Mouse (Mus musculus) hematopoietic stem cell, adult 5-6 weeks (primary cell): ENCODE measurements around the gene Pde4d. TPM values are rescaled to one million over a fixed set of nuclear protein-coding genes. Genes with fewer than 3 reads are reported as not detected.

Experiments
- ATAC-seq, 2 experiments: fragments of 125-278 bp in 1 of 2; replicated peaks in 1 of 2; 2 replicates each; pipeline ENCODE4 v1.8.0; 2016 to 2017; ENCODE audit warnings: inconsistent platforms in 2 of 2, mild to moderate bottlenecking in 2 of 2, moderate number of reproducible peaks in 2 of 2, low read depth in 1 of 2, moderate TSS enrichment in 1 of 2; ENCODE audit not compliant: low FRiP score in 2 of 2, poor library complexity in 2 of 2, severe bottlenecking in 2 of 2, insufficient read depth in 1 of 2, low TSS enrichment in 1 of 2
- total RNA-seq: library from RNA; stranded (forward); fragments of 172-1452, 232-1000 nt; gene quantifications from 2 replicates; pipeline ENCODE4 v1.2.3, GENCODE M21; 2017

The Pde4d gene
- total RNA-seq, 1 experiment from 2014 or later = 29.6 TPM

- no peak for ATAC-seq
Observed at GRCm38 (mm10) chr13:109380149-109380548, 930.4 kb downstream of the Pde4d start.

- no peak; a peak in 1 of 4 replicates for ATAC-seq
Observed at GRCm38 (mm10) chr13:109388626-109389220, 939.0 kb downstream of the Pde4d start.

GRCm38 (mm10) chr13:109402396-109402795 lies 952.6 kb downstream of the Pde4d start:
- ATAC-seq = no peak

GRCm38 (mm10) chr13:109402936-109403335 lies 953.2 kb downstream of the Pde4d start:
- ATAC-seq = no peak

- ATAC-seq = no peak
Observed at GRCm38 (mm10) chr13:109406341-109406740, 956.6 kb downstream of the Pde4d start.

GRCm38 (mm10) chr13:109407371-109407770 lies 957.6 kb downstream of the Pde4d start:
- ATAC-seq = no peak

GRCm38 (mm10) chr13:109420426-109420825 lies 970.7 kb downstream of the Pde4d start:
- ATAC-seq = no peak

GRCm38 (mm10) chr13:109424906-109425305 lies 975.2 kb downstream of the Pde4d start:
- no peak for ATAC-seq

GRCm38 (mm10) chr13:109425548-109425947 lies 975.8 kb downstream of the Pde4d start:
- no peak for ATAC-seq

GRCm38 (mm10) chr13:109426058-109426457 lies 976.3 kb downstream of the Pde4d start:
- no peak for ATAC-seq

GRCm38 (mm10) chr13:109427541-109427940 lies 977.8 kb downstream of the Pde4d start:
- ATAC-seq = no peak

GRCm38 (mm10) chr13:109429544-109429943 lies 979.8 kb downstream of the Pde4d start:
- ATAC-seq = no peak

GRCm38 (mm10) chr13:109437231-109437776 lies 987.6 kb downstream of the Pde4d start:
- ATAC-seq = peak; percentile 20 to 53; a peak in 2 of 4 replicates

GRCm38 (mm10) chr13:109439436-109440161 lies 989.9 kb downstream of the Pde4d start:
- ATAC-seq = no peak

- peak; percentile 67 to 71 for ATAC-seq
Observed at GRCm38 (mm10) chr13:109440331-109440730, 990.6 kb downstream of the Pde4d start.

- ATAC-seq = peak; percentile 76 to 78
Observed at GRCm38 (mm10) chr13:109440881-109441280, 991.1 kb downstream of the Pde4d start.

- 0 out of 4 replicates have a peak, but pooled peaks of 1 of the 2 experiments have one; percentile 19 for ATAC-seq
Observed at GRCm38 (mm10) chr13:109441401-109441973, 991.7 kb downstream of the Pde4d start.

- peak; percentile 60 to 73 for ATAC-seq
Observed at GRCm38 (mm10) chr13:109446138-109446537, 996.4 kb downstream of the Pde4d start.
